Mouse (Mus musculus) G1E-ER4 (cell line): ENCODE results near the gene Adgrb2. TPM values are rescaled to one million over a fixed set of nuclear protein-coding genes. Genes with fewer than 3 reads are reported as not detected.

Experiments used
- GATA1 ChIP-seq: IDR thresholded peaks from one replicate; pipeline ENCODE4 v1.8.0; 2012; ENCODE audit warnings: low read length, inconsistent platforms
- polyA plus RNA-seq: library from polyadenylated mRNA; stranded (reverse); fragments of >175 nt; gene quantifications from 2 replicates; pipeline ENCODE4 v1.2.3, GENCODE M21; 2012

Gene Adgrb2
- not detected in 2 replicates for polyA plus RNA-seq

- TF ChIP-seq GATA1 = no peak
Observed at GRCm38 (mm10) chr4:129984421-129985061, at the start of gene Adgrb2. TSS of gene Adgrb2 (plus strand) at chr4:129984870.

- TF ChIP-seq GATA1 = no peak
Observed at GRCm38 (mm10) chr4:129951359-129951821, 33.3 kb upstream of the Adgrb2 start.

- no peak for TF ChIP-seq GATA1
Observed at GRCm38 (mm10) chr4:129952241-129952810, 32.3 kb upstream of the Adgrb2 start.

GRCm38 (mm10) chr4:129954527-129954926 is 30.1 kb upstream of the Adgrb2 start:
- no peak for TF ChIP-seq GATA1

GRCm38 (mm10) chr4:129960180-129960944 is 24.3 kb upstream of the Adgrb2 start:
- TF ChIP-seq GATA1 = no peak

GRCm38 (mm10) chr4:129965294-129965693 is 19.4 kb upstream of the Adgrb2 start:
- TF ChIP-seq GATA1 = no peak

- TF ChIP-seq GATA1 = no peak
Observed at GRCm38 (mm10) chr4:129966201-129966600, 18.5 kb upstream of the Adgrb2 start.

GRCm38 (mm10) chr4:129967024-129968014 is 17.4 kb upstream of the Adgrb2 start:
- no peak for TF ChIP-seq GATA1

DNA sequence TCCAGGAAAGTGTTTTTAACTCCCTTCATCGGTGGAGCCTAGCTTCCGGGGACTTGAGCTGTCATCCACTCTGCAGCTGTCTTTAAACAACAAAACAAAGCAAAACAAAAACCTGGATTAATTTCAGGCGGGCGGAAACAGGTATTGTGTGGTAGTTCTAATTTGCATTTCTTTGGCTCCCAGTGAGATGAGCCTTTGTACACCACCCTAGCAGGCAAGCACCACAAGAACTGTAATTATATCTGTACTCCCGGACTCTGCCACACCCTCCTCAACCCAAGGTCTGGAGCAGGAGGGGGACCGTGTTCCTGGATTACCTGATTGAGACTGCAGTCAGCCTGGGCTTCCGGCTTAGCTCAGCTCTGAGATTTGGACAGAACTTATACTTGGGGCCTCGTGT is 14.5 kb upstream of the Adgrb2 start:
- TF ChIP-seq GATA1 = no peak

- TF ChIP-seq GATA1 = no peak
Observed at GRCm38 (mm10) chr4:129970861-129971260, 13.8 kb upstream of the Adgrb2 start.

DNA sequence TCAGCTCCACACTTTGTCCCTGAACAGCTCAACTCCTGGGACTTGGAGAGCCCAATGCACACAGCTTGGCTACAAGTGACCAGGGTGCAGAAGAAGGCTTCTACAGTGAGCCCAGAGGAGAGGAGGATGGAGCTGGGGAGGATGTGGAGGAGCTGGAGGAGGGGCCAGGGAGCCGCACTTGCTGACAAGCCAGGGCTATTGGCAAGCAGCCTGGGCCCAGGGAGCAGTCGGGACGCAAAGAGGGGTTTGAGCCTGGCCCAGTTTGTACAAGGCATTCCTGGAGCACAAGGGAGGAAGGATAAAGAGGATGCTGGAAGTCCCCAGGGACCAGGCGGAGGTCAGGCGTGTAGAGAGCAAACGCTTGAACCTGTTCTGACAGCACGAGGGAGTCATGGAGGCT is 12.7 kb upstream of the Adgrb2 start:
- TF ChIP-seq GATA1 = no peak

GRCm38 (mm10) chr4:129974285-129974684 is 10.4 kb upstream of the Adgrb2 start:
- no peak for TF ChIP-seq GATA1

DNA sequence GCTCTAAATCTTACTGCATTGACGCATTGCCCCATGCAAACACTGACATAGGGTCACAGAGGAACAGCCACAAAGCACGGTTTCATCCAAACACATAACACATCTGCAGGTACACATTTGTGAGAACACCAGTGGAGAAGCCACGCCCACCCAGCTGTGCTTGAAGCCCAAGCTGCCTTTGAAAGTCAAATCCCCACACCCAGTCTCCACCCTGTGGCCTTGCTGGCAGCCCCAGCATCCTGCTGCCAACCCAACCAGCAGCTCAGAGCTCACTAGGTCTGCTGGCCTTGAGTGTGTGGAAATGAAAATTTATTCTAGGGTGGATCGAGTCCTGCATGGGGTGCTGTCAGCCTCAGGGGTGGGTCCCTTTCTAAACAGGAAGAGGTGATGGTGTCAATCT is 7.4 kb upstream of the Adgrb2 start:
- no peak for TF ChIP-seq GATA1

DNA sequence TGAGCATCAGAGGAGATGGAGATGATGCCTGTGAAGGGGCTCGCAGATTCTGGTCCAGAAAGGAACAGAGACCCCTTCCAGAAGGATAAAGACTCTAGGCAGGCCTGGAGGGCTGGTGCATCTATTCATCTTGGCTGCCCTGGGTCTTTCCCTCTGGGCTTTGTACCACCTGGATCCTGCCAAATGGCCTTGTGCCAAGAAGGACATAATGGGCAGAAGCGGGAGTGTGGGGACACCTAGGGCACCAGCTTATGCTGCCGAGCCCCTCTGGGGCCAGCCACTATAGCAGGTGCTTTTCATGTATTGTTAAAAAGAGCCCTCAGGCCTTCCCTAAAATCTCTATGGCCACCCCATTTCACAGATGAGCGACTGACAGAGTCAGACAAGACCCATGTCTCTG is 6.4 kb upstream of the Adgrb2 start:
- TF ChIP-seq GATA1 = no peak

DNA sequence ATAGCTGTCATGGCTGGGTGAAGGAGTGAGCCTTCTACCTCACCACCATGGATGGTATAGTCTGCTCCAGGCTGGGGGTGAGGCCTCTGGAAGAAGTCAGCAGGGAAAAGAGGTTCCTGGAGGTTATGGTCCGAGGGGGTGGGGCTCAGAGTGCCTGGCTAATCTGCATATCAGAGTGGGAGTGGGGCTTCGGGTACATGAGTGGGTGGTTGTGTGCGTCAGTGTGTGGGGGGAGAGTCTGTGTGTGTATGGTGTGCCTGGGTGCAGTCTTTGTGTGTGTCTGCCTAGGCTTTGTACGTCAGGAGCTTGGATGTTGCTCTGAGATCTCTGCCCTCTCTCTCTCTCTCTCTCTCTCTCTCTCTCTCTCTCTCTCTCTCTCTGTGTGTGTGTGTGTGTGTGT is 5.7 kb upstream of the Adgrb2 start:
- no peak for TF ChIP-seq GATA1
